Mouse (Mus musculus): Measurements from ENCODE around the gene Htra1. TPM values are rescaled to one million over a fixed set of nuclear protein-coding genes. Genes with fewer than 3 reads are reported as not detected.

Htra1 gene
- polyA plus RNA-seq, 1 experiment = 98.2 TPM

GRCm38 (mm10) chr7:131019181-131019580 lies 83.3 kb downstream of the Htra1 start:
- H3K27ac ChIP-seq (ENCODE audit: insufficient read depth, low read depth, low read length) = no peak overlapping the region
- no peak overlapping the region for H3K4me3 ChIP-seq (ENCODE audit: insufficient read depth, low read depth, low read length)
- no peaks in the 10 kb centered on the region for H3K27me3 ChIP-seq (replicated peaks; ENCODE audit: control insufficient read depth, insufficient read depth, low read length)
- WGBS = 87% methylated on average over 2 of the region's 2 CpGs
- H3K36me3 ChIP-seq (ENCODE audit: control insufficient read depth, insufficient read depth, low read length) = no peaks in the 10 kb centered on the region
- DNase-seq = no peak
- H3K4me1 ChIP-seq (ENCODE audit: control insufficient read depth, insufficient read depth, low read length) = no peaks in the 10 kb centered on the region
- no peak for TF ChIP-seq POLR2A (IDR thresholded peaks at IDR 0.05; ENCODE audit: low read depth, low read length)

- 44% methylated on average over 1 of the region's 1 CpGs for WGBS
- DNase-seq = no peak
- Histone ChIP-seq H3K4me1 (ENCODE audit: control insufficient read depth, insufficient read depth, low read length) (no peaks in the 10 kb centered on the region), H3K27ac (ENCODE audit: insufficient read depth, low read depth, low read length) (no peak overlapping the region), H3K36me3 (ENCODE audit: control insufficient read depth, insufficient read depth, low read length) (no peaks in the 10 kb centered on the region), H3K27me3 (replicated peaks; ENCODE audit: control insufficient read depth, insufficient read depth, low read length) (no peaks in the 10 kb centered on the region), H3K4me3 (ENCODE audit: insufficient read depth, low read depth, low read length) (no peak overlapping the region)
- TF ChIP-seq POLR2A (IDR thresholded peaks at IDR 0.05; ENCODE audit: low read depth, low read length) = no peak
- TF ChIP-seq CTCF (conservative IDR thresholded peaks at IDR 0.05; ENCODE audit: insufficient read depth, insufficient read length, low read depth, low read length) = no peak
These were observed 88.9 kb downstream of the Htra1 start for GRCm38 (mm10) chr7:131024807-131025206.

- TF ChIP-seq CTCF (conservative IDR thresholded peaks at IDR 0.05; ENCODE audit: insufficient read depth, insufficient read length, low read depth, low read length) (no peak), POLR2A (IDR thresholded peaks at IDR 0.05; ENCODE audit: low read depth, low read length) (no peak)
- WGBS = 93% methylated on average over 1 of the region's 1 CpGs
- no peak for DNase-seq
- Histone ChIP-seq H3K27me3 (replicated peaks; ENCODE audit: control insufficient read depth, insufficient read depth, low read length) (no peaks in the 10 kb centered on the region), H3K4me1 (ENCODE audit: control insufficient read depth, insufficient read depth, low read length) (no peaks in the 10 kb centered on the region), H3K4me3 (ENCODE audit: insufficient read depth, low read depth, low read length) (no peak overlapping the region), H3K36me3 (ENCODE audit: control insufficient read depth, insufficient read depth, low read length) (no peaks in the 10 kb centered on the region), H3K27ac (ENCODE audit: insufficient read depth, low read depth, low read length) (no peak overlapping the region)
These were observed 91.6 kb downstream of the Htra1 start for GRCm38 (mm10) chr7:131027557-131027956.

GRCm38 (mm10) chr7:131031755-131032154 lies 95.8 kb downstream of the Htra1 start, which contains the start of gene Dmbt1:
Dmbt1 (plus strand) TSS chr7:131032053.
- Histone ChIP-seq H3K36me3 (ENCODE audit: control insufficient read depth, insufficient read depth, low read length) (no peaks in the 10 kb centered on the region), H3K27me3 (replicated peaks; ENCODE audit: control insufficient read depth, insufficient read depth, low read length) (no peaks in the 10 kb centered on the region), H3K4me1 (ENCODE audit: control insufficient read depth, insufficient read depth, low read length) (no peaks in the 10 kb centered on the region), H3K4me3 (ENCODE audit: insufficient read depth, low read depth, low read length) (no peak within 1 kb of the TSS), H3K27ac (ENCODE audit: insufficient read depth, low read depth, low read length) (no peak within 1 kb of the TSS)
- 59% methylated on average over 5 of the region's 5 CpGs for WGBS
- DNase-seq = no peak
- TF ChIP-seq CTCF (conservative IDR thresholded peaks at IDR 0.05; ENCODE audit: insufficient read depth, insufficient read length, low read depth, low read length) (no peak), POLR2A (IDR thresholded peaks at IDR 0.05; ENCODE audit: low read depth, low read length) (no peak)

Other genes starting within 250 kb of the Htra1 start
- gene Btbd16, start 162.0 kb upstream of the Htra1 start, polyA plus RNA-seq (2012; rRNA removed) = 0.06 and 0.12 TPM in 2 replicates
- 58.5 and 63.3 TPM in 2 replicates for gene Plekha1, start 70.4 kb upstream of the Htra1 start, polyA plus RNA-seq (2012; rRNA removed)
- 0.02 TPM in 1 of 2 replicates, not detected in the other for gene Dmbt1, start 95.9 kb downstream of the Htra1 start, polyA plus RNA-seq (2012; rRNA removed)
- gene 4933402N03Rik, start 210.2 kb downstream of the Htra1 start, polyA plus RNA-seq (2012; rRNA removed) = not detected in 2 replicates
- gene 5430419D17Rik, start 238.3 kb downstream of the Htra1 start, polyA plus RNA-seq (2012; rRNA removed) = not detected in 2 replicates